Mouse (Mus musculus) right cerebral cortex, postnatal 10 days (tissue): ENCODE data around the gene Pign.

Source experiments
- DNase-seq, 2 experiments: peaks; one replicate each; pipeline ENCODE4 v3.0.0; 2021; ENCODE audit warnings: low spot score in 2 of 2

Gene Pign

DNA sequence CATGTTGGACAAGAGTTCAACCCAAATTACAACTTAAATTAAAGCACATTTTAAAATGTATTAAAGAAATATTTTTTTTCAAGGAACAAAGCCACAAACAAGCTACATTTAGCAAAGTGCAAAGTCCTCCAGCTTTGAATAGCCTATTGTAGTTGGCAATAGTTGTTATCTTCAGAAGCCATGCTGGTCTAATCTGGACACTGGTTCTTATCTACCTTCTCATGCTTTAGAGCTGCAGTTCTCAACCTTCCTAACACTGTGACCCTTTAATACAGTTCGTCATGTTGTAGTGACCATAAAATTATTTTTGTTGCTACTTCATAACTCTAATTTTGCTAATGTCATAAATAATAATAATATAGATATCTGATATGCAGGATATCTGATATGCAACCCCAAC lies 99.2 kb downstream of the Pign start:
- DNase-seq: no peak

DNA sequence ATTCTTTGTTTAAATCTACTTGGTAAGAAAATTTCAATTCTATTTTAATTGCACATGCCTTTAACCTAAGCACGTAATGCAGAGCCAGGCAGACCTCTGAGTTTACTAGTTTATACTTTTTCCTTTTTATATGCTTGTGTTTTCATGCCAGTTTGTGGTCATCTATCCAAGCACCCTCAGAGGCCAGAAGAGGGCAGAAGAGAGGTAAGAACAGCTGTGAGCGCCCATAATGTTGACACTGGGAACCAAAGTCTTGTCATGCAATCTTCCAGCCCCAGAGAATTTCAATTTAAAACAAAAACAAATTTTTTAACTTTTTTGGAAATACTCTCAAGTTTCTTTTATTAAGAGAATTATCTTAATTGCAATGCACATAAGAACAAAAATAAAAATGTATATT lies 99.7 kb downstream of the Pign start:
- DNase-seq: no peak

- DNase-seq: no peak
Observed at GRCm38 (mm10) chr1:105556078-105556477, 107.4 kb downstream of the Pign start.

GRCm38 (mm10) chr1:105555192-105555718 lies 108.2 kb downstream of the Pign start:
- no peak for DNase-seq

- no peak for DNase-seq
Observed at GRCm38 (mm10) chr1:105553130-105553529, 110.3 kb downstream of the Pign start.

GRCm38 (mm10) chr1:105550163-105550562 lies 113.3 kb downstream of the Pign start:
- no peak for DNase-seq

DNA sequence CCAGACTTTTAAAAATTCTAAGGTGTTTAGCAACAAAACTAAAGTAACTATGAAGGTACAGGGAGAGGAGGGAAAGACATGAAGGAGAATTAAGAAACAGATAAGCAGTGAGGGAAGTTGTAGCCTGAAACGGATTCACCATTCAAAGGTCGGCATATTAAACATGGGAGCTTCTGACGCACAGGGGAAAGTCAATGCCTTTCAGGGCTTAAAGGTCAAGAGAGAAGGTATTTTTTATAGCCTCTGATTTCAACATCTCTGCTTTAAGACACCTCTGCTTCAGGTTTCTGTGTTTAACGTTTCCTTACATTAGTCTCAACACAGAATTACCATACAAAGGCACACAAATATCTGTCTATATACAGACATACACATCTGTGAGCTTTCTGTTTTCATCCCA lies 113.8 kb downstream of the Pign start:
- no peak for DNase-seq

DNA sequence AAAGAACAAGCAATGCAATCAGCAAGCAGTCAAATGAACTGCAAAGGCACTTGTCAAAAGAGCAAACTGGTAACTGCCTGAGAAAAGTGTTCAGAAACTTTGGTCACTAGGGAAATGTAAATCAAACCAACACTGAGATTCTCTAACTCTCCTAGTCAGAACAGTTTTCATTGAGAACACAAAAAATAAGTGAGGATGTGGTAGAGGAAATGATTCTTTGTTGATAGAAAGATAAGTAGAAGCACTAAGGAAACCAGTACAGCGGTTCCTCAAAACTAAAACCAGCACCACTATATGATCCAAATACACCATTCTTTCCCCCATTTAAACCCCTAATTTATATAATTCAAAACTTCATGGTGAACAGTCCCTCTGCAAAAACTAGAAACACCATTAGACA lies 120.4 kb downstream of the Pign start:
- DNase-seq: no peak

DNA sequence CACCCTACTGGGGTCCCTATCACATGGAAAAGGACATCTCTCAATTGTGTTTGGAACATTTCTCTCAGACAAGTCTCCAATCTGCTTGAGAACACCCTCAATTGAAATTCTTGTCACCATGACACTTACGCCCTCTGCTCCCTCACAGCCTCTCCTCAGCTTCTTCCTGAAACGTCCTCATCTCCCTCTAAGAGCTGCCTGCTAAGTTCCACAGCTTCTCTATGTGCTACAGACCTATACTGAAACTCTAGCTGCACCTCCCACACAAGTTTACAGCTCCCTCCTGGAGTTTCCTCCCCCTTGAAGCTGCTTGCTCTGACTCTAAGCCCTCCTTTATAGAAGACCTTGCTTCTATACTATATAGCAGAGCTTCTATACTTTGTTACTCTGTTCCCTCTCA lies 139.7 kb downstream of the Pign start:
- DNase-seq: no peak

DNA sequence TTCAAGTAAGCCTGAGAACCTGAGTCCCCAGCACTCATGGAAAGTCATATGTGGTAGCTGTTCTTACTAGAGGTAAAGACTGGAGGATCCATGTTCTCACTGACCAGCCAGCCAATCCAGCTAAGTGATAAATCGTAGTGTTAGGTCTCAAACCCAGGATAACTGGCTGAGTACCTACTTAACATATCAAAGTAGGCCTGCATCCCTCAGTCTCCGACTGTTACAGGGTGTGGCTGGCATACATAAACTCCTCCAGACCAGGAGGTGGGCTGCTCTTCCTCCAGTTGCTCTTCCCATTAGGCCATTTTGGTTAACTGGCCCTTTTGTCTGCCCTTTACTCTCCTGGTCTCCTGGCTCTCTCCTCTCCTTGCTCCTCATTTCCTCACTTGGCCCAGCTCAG lies 141.2 kb downstream of the Pign start:
- no peak for DNase-seq

- no peak for DNase-seq
Observed at GRCm38 (mm10) chr1:105518101-105518500, 145.4 kb downstream of the Pign start.

- DNase-seq: no peak
Observed at GRCm38 (mm10) chr1:105507116-105507515, 156.4 kb downstream of the Pign start.

DNA sequence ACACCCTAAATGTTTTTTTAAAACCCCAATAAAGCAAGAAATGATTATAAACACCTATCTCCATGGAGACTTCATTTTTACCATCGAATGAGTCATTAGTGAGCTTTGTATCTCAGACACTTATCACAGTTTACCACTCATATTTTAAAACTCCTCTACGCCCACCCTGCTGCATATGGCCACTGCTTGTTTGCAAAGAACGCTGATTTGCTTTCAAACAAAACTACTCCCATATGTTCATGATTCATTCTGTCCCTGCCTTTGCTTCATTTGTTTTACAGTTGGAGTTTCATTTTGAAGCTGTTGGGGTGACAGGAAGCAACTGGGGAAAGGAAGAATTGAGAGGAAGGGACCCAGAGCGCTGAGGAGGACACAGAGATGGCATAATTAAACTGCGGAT lies 170.9 kb downstream of the Pign start:
- DNase-seq: peak; percentile 43 to 66

DNA sequence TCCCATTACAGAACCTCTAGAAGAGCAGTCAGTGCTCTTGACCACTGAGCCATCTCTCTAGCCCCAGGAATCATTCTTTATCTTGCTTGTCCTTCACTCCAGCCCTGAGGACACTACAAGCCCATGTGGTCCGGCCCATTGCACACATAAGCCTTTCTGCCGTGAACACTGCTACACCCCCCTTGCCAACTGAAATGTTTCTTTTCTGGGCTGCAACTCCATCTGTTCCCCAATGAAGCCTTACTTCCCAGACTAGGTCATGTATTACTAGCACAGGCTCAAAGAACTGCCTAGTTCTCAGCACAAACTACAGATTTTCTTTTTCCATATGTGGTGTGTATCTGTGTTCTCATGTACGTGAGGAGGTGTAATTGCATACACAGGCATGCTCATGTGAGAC lies 174.0 kb downstream of the Pign start:
- DNase-seq: peak in 1 of 2 experiments; percentile 33

DNA sequence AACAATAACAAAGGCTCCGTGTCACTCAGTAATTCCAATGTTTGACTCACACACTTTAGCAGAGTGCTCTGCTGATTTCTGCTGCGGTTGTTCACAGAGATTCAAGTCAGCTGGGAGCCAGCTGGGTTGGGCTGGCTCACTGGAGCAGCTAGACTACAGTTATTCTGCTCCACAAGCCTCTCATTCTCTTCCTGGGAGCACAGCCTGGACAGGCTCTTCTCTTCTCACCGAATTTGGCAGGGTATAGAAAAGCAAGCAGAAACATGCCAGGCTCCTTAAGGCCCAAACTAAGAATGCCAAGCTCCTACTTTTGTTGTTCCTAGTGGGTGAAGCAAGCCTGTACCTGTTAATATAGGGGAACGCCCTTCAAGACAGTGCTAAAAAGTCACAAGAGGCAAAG lies 176.4 kb downstream of the Pign start:
- peak; percentile 27 to 44 for DNase-seq
